ENCODE assay signal across 37 mouse cellular contexts in the genomic region with DNA sequence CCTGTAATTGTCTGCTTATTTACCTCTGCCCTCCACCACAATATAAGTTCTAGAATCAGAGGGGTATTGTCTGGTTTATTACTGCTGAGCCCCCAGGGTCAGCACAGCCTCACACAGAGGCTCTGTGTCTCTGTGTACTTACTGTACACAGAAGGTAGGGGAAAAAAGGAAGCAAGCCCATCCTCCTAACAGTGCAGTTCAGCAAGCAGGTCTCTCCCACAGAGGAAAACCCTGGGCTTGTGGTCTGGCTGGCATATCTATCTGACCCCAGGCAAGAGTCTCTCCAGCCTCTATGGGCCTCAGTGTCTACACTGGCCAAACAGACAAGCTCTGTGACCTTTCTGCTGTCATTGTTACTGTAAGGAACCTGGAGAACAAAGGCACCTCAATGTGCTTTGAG. TPM values are rescaled to one million over a fixed set of nuclear protein-coding genes. Genes with fewer than 3 reads are reported as not detected.
DNase-seq lines count a peak whose midpoint lies in the region; ATAC-seq and TF ChIP-seq lines count a peak whose summit lies in the region.
"Had no signal": no experiment of that assay in that cellular context is flagged by ENCODE, and none has a peak within 500 bp of the region (broad histone marks: within the 10 kb centered on the region; RNA-seq: fewer than 3 reads in every experiment).

No protein-coding gene starts in this region.

- no peaks in the 10 kb centered on the region for H3K9me3 ChIP-seq in forebrain, embryonic 13.5 days (replicated peaks)
- H3K9me3 ChIP-seq in forebrain, embryonic 10.5 days, result no peaks in the 10 kb centered on the region
- no peaks in the 10 kb centered on the region for H3K9me3 ChIP-seq in liver, embryonic 11.5 days (ENCODE audit: control insufficient read depth, low read length)
- no peaks in the 10 kb centered on the region for H3K9me3 ChIP-seq in liver, embryonic 12.5 days (replicated peaks)
- H3K9me3 ChIP-seq in MEL (replicated peaks; ENCODE audit: insufficient read depth, low read length), result no peaks in the 10 kb centered on the region
- no peaks in the 10 kb centered on the region for H3K9me3 ChIP-seq in stomach, embryonic 15.5 days
- H3K9me3 ChIP-seq: embryonic facial prominence, embryonic 15.5 days; forebrain, embryonic 15.5 days; hindbrain, embryonic 10.5 days; liver, embryonic 13.5 days; midbrain, embryonic 10.5 days had no signal

- no peak for TF ChIP-seq POLR2A in MEL (IDR thresholded peaks at IDR 0.05; ENCODE audit: control insufficient read depth in 1 of 2, insufficient read depth in 1 of 2, low read depth in 1 of 2, low read length in 2 of 2, poor library complexity in 1 of 2)

- H3K4me3 ChIP-seq in forebrain, embryonic 13.5 days, result no peak overlapping the region
- no peak overlapping the region for H3K4me3 ChIP-seq in forebrain, embryonic 10.5 days
- no peak overlapping the region for H3K4me3 ChIP-seq in liver, embryonic 11.5 days (ENCODE audit: low read depth, low read length)
- no peak overlapping the region for H3K4me3 ChIP-seq in liver, embryonic 12.5 days
- H3K4me3 ChIP-seq in MEL (ENCODE audit: control insufficient read depth in 1 of 2, insufficient read depth in 1 of 2, low read depth in 2 of 2, low read length in 2 of 2), result no peak overlapping the region
- H3K4me3 ChIP-seq in stomach, embryonic 15.5 days (replicated peaks), result no peak overlapping the region
- H3K4me3 ChIP-seq: embryonic facial prominence, embryonic 15.5 days; forebrain, embryonic 15.5 days; hindbrain, embryonic 10.5 days; liver, embryonic 13.5 days; midbrain, embryonic 10.5 days had no signal

- no peak for ATAC-seq in forebrain, embryonic 13.5 days
- no peak for ATAC-seq in liver, embryonic 11.5 days (replicated peaks; ENCODE audit: low FRiP score)
- no peak for ATAC-seq in liver, embryonic 12.5 days
- ATAC-seq in stomach, embryonic 15.5 days (ENCODE audit: insufficient read depth, low FRiP score, low read depth), result no peak
- ATAC-seq in frontal cortex, adult (ENCODE audit: low TSS enrichment), result no peak
- ATAC-seq: CD4-positive, CD25-positive, alpha-beta regulatory T cell, adult 4 months; forebrain, embryonic 15.5 days; hindbrain, postnatal 0 days; intestine, postnatal 0 days; lung, postnatal 0 days had no signal

- peaks cover 7% of the 10 kb centered on the region for H3K79me2 ChIP-seq in MEL (ENCODE audit: control insufficient read depth, insufficient read depth, low read length, poor library complexity)

- peaks cover 36% of the 10 kb centered on the region; the same call in 1 of the 2 replicates for H3K36me3 ChIP-seq in forebrain, embryonic 13.5 days (ENCODE audit: poor library complexity, severe bottlenecking)
- peaks cover 70% of the 10 kb centered on the region for H3K36me3 ChIP-seq in forebrain, embryonic 10.5 days (replicated peaks)
- H3K36me3 ChIP-seq in liver, embryonic 11.5 days (ENCODE audit: control insufficient read depth, insufficient read depth, low read length), result peaks cover 2% of the 10 kb centered on the region; the same call in 1 of the 2 replicates
- no peaks in the 10 kb centered on the region; the same call in 1 of the 2 replicates for H3K36me3 ChIP-seq in liver, embryonic 12.5 days
- peaks cover 0 to 39% of the 10 kb centered on the region in 2 experiments; a peak in 2 of 4 replicates for H3K36me3 ChIP-seq in MEL (ENCODE audit: control insufficient read depth in 1 of 2, insufficient read depth in 2 of 2, low read length in 2 of 2)
- H3K36me3 ChIP-seq in stomach, embryonic 15.5 days, result no peaks in the 10 kb centered on the region
- H3K36me3 ChIP-seq: embryonic facial prominence, embryonic 15.5 days; liver, embryonic 13.5 days had no signal

- no peaks in the 10 kb centered on the region for H3K27me3 ChIP-seq in forebrain, embryonic 13.5 days
- no peaks in the 10 kb centered on the region for H3K27me3 ChIP-seq in forebrain, embryonic 10.5 days (ENCODE audit: poor library complexity, severe bottlenecking)
- H3K27me3 ChIP-seq in liver, embryonic 11.5 days (replicated peaks; ENCODE audit: control insufficient read depth, insufficient read depth, low read length), result no peaks in the 10 kb centered on the region
- no peaks in the 10 kb centered on the region for H3K27me3 ChIP-seq in liver, embryonic 12.5 days (replicated peaks)
- no peaks in the 10 kb centered on the region for H3K27me3 ChIP-seq in MEL (ENCODE audit: control insufficient read depth in 1 of 2, insufficient read depth in 2 of 2, low read length in 2 of 2)
- H3K27me3 ChIP-seq in stomach, embryonic 15.5 days (replicated peaks), result no peaks in the 10 kb centered on the region
- H3K27me3 ChIP-seq: embryonic facial prominence, embryonic 15.5 days; forebrain, embryonic 15.5 days; liver, embryonic 13.5 days had no signal

- peak overlapping the region; percentile 0; the same call in 1 of the 2 replicates for H3K9ac ChIP-seq in forebrain, embryonic 13.5 days
- 0 out of 2 replicates have a peak overlapping the region, but pooled peaks have one; percentile 15 for H3K9ac ChIP-seq in liver, embryonic 11.5 days (ENCODE audit: low read depth, low read length)
- H3K9ac ChIP-seq in liver, embryonic 12.5 days, result no peak overlapping the region
- H3K9ac ChIP-seq in MEL (ENCODE audit: control insufficient read depth, low read depth, low read length, poor library complexity, severe bottlenecking), result peak overlapping the region; percentile 41
- H3K9ac ChIP-seq in stomach, embryonic 15.5 days, result no peak overlapping the region
- H3K9ac ChIP-seq: embryonic facial prominence, embryonic 15.5 days; forebrain, embryonic 15.5 days; liver, embryonic 13.5 days had no signal

- H3K4me1 ChIP-seq in forebrain, embryonic 13.5 days, result peaks cover 33% of the 10 kb centered on the region
- peaks cover 38% of the 10 kb centered on the region for H3K4me1 ChIP-seq in forebrain, embryonic 10.5 days
- H3K4me1 ChIP-seq in liver, embryonic 11.5 days (replicated peaks; ENCODE audit: control insufficient read depth, insufficient read depth, low read length), result peaks cover 28% of the 10 kb centered on the region
- H3K4me1 ChIP-seq in liver, embryonic 12.5 days, result peaks cover 67% of the 10 kb centered on the region
- H3K4me1 ChIP-seq in MEL (ENCODE audit: control insufficient read depth in 1 of 2, insufficient read depth in 2 of 2, low read length in 2 of 2), result peaks cover 20 to 47% of the 10 kb centered on the region in 2 experiments
- H3K4me1 ChIP-seq in stomach, embryonic 15.5 days, result peaks cover 25% of the 10 kb centered on the region

- 0 out of 4 replicates have a peak, but pooled peaks of 1 of the 2 experiments have one; percentile 6 for TF ChIP-seq EP300 in MEL (IDR thresholded peaks at IDR 0.05; ENCODE audit: low read depth in 1 of 2, low read length in 2 of 2)

- no peak for TF ChIP-seq RAD21 in MEL (IDR thresholded peaks at IDR 0.05; ENCODE audit: low read depth, low read length)

- TF ChIP-seq CTCF in MEL (IDR thresholded peaks at IDR 0.05 in 2 of 3, conservative IDR thresholded peaks at IDR 0.05 in 1 of 3; ENCODE audit: control insufficient read depth in 1 of 3, insufficient read depth in 1 of 3, low read depth in 2 of 3, low read length in 3 of 3, poor library complexity in 1 of 3, severe bottlenecking in 1 of 3), result no peak

- no peak overlapping the region for H3K4me2 ChIP-seq in forebrain, embryonic 13.5 days
- peak overlapping the region; percentile 25 for H3K4me2 ChIP-seq in liver, embryonic 11.5 days
- no peak overlapping the region for H3K4me2 ChIP-seq in liver, embryonic 12.5 days
- no peak overlapping the region for H3K4me2 ChIP-seq in stomach, embryonic 15.5 days
- H3K4me2 ChIP-seq: embryonic facial prominence, embryonic 15.5 days; forebrain, embryonic 15.5 days; liver, embryonic 13.5 days had no signal

- H3K27ac ChIP-seq in forebrain, embryonic 13.5 days, result no peak overlapping the region
- H3K27ac ChIP-seq in forebrain, embryonic 10.5 days, result no peak overlapping the region
- H3K27ac ChIP-seq in liver, embryonic 11.5 days (ENCODE audit: low read depth, low read length), result no peak overlapping the region
- no peak overlapping the region for H3K27ac ChIP-seq in liver, embryonic 12.5 days
- peak overlapping the region; percentile 66 for H3K27ac ChIP-seq in MEL (ENCODE audit: control insufficient read depth, low read depth, low read length)
- H3K27ac ChIP-seq in stomach, embryonic 15.5 days, result peak overlapping the region; percentile 17; the same call in 1 of the 2 replicates
- H3K27ac ChIP-seq: embryonic facial prominence, embryonic 15.5 days; forebrain, embryonic 15.5 days; hindbrain, embryonic 10.5 days; hindbrain, postnatal 0 days; liver, embryonic 13.5 days; midbrain, embryonic 10.5 days had no signal

- no peak for DNase-seq in forebrain, embryonic 10.5 days (ENCODE audit: extremely low spot score, low spot score)
- DNase-seq in liver, embryonic 11.5 days (ENCODE audit: low spot score), result no peak
- peak; percentile 57 for DNase-seq in MEL (ENCODE audit: low read depth, low spot score)
- DNase-seq: adrenal gland, postnatal 25 days; cerebellum, adult 11-12 months; cerebellum, adult 9-11 months; gastrocnemius, postnatal 10 days; heart, postnatal 14 days; kidney, adult 9 months; kidney, postnatal 10 days; layer of hippocampus, adult 9-11 months; liver, embryonic 13.5 days; lung, adult 18-20 months; lung, postnatal 4 days; retina, postnatal 1 day; right cerebral cortex, postnatal 14 days had no signal

RNA-seq across cellular contexts. Expression of a gene that starts 6.3 kb away (rescaled TPM):
- polyA plus RNA-seq in forebrain, embryonic 13.5 days (2015; fragmentation: Nextera tagmentation; extraction: Ambion mirVana), result 27.0 and 30.0 TPM in 2 replicates
- polyA plus RNA-seq in forebrain, embryonic 10.5 days (2016; fragmentation: Nextera tagmentation; extraction: Ambion mirVana), result 2.6 and 2.9 TPM in 2 replicates
- 0.21 TPM in 1 of 2 replicates, not detected in the other for polyA plus RNA-seq in liver, embryonic 11.5 days (2014; fragmentation: Nextera tagmentation; extraction: Ambion mirVana)
- not detected in 2 replicates for polyA plus RNA-seq in liver, embryonic 12.5 days (2016; fragmentation: Nextera tagmentation; extraction: Ambion mirVana)
- total RNA-seq in MEL (2012; rRNA removed), result 1.7 TPM in 2 replicates
- polyA plus RNA-seq in MEL (2012; ENCODE audit: insufficient read depth in 1 of 2, insufficient read length in 2 of 2, low read depth in 1 of 2, low replicate concordance in 2 of 2, missing spikeins in 1 of 2), result under 1 TPM in 1 of 2 experiments, not detected in 1; 0.50 TPM
- 0.73 and 0.74 TPM in 2 replicates for polyA plus RNA-seq in stomach, embryonic 15.5 days (2015; fragmentation: Nextera tagmentation; extraction: Ambion mirVana)
- total RNA-seq: common myeloid progenitor, adult 5-6 weeks; granulocyte monocyte progenitor cell, adult 5-6 weeks had no signal
- polyA plus RNA-seq: CD4-positive, CD25-positive, alpha-beta regulatory T cell, adult 4 months; limb, embryonic 11.5 days had no signal

RNA-seq across cellular contexts. Expression of a gene that starts 11.5 kb away (rescaled TPM):
- polyA plus RNA-seq in forebrain, embryonic 13.5 days (2015; fragmentation: Nextera tagmentation; extraction: Ambion mirVana), result 246 and 258 TPM in 2 replicates
- polyA plus RNA-seq in forebrain, embryonic 10.5 days (2016; fragmentation: Nextera tagmentation; extraction: Ambion mirVana), result 413 and 423 TPM in 2 replicates
- polyA plus RNA-seq in liver, embryonic 11.5 days (2014; fragmentation: Nextera tagmentation; extraction: Ambion mirVana), result 266 and 269 TPM in 2 replicates
- 191 and 205 TPM in 2 replicates for polyA plus RNA-seq in liver, embryonic 12.5 days (2016; fragmentation: Nextera tagmentation; extraction: Ambion mirVana)
- total RNA-seq in MEL (2012; rRNA removed), result 255 and 257 TPM in 2 replicates
- polyA plus RNA-seq in MEL (2012; ENCODE audit: insufficient read depth in 1 of 2, insufficient read length in 2 of 2, low read depth in 1 of 2, low replicate concordance in 2 of 2, missing spikeins in 1 of 2), result 100 to 1,000 TPM; 265 to 540 TPM
- polyA plus RNA-seq in stomach, embryonic 15.5 days (2015; fragmentation: Nextera tagmentation; extraction: Ambion mirVana), result 237 and 240 TPM in 2 replicates

RNA-seq across cellular contexts. Expression of a gene that starts 22.5 kb away (rescaled TPM):
- polyA plus RNA-seq in forebrain, embryonic 13.5 days (2015; fragmentation: Nextera tagmentation; extraction: Ambion mirVana), result 0.43 and 0.55 TPM in 2 replicates
- 0.32 and 0.61 TPM in 2 replicates for polyA plus RNA-seq in forebrain, embryonic 10.5 days (2016; fragmentation: Nextera tagmentation; extraction: Ambion mirVana)
- 0.22 and 0.55 TPM in 2 replicates for polyA plus RNA-seq in liver, embryonic 11.5 days (2014; fragmentation: Nextera tagmentation; extraction: Ambion mirVana)
- polyA plus RNA-seq in liver, embryonic 12.5 days (2016; fragmentation: Nextera tagmentation; extraction: Ambion mirVana), result 0.33 and 0.50 TPM in 2 replicates
- 0.12 and 0.13 TPM in 2 replicates for total RNA-seq in MEL (2012; rRNA removed)
- polyA plus RNA-seq in MEL (2012; ENCODE audit: insufficient read depth in 1 of 2, insufficient read length in 2 of 2, low read depth in 1 of 2, low replicate concordance in 2 of 2, missing spikeins in 1 of 2), result under 1 TPM in 1 of 2 experiments, not detected in 1; 0.15 TPM
- polyA plus RNA-seq in stomach, embryonic 15.5 days (2015; fragmentation: Nextera tagmentation; extraction: Ambion mirVana), result 0.46 and 0.66 TPM in 2 replicates
- total RNA-seq: common myeloid progenitor, adult 5-6 weeks had no signal

RNA-seq across cellular contexts. Expression of a gene that starts 27.0 kb away (rescaled TPM):
- polyA plus RNA-seq in forebrain, embryonic 13.5 days (2015; fragmentation: Nextera tagmentation; extraction: Ambion mirVana), result 124 and 143 TPM in 2 replicates
- polyA plus RNA-seq in forebrain, embryonic 10.5 days (2016; fragmentation: Nextera tagmentation; extraction: Ambion mirVana), result 28.9 and 35.0 TPM in 2 replicates
- 49.1 and 52.2 TPM in 2 replicates for polyA plus RNA-seq in liver, embryonic 11.5 days (2014; fragmentation: Nextera tagmentation; extraction: Ambion mirVana)
- polyA plus RNA-seq in liver, embryonic 12.5 days (2016; fragmentation: Nextera tagmentation; extraction: Ambion mirVana), result 77.2 and 78.5 TPM in 2 replicates
- total RNA-seq in MEL (2012; rRNA removed), result 2.1 and 2.7 TPM in 2 replicates
- 10 to 100 TPM in 1 of 2 experiments, not detected in 1; 12.6 TPM for polyA plus RNA-seq in MEL (2012; ENCODE audit: insufficient read depth in 1 of 2, insufficient read length in 2 of 2, low read depth in 1 of 2, low replicate concordance in 2 of 2, missing spikeins in 1 of 2)
- 81.9 and 93.0 TPM in 2 replicates for polyA plus RNA-seq in stomach, embryonic 15.5 days (2015; fragmentation: Nextera tagmentation; extraction: Ambion mirVana)

RNA-seq across cellular contexts. Expression of a gene that starts 27.7 kb away (rescaled TPM):
- not detected in 2 replicates for polyA plus RNA-seq in forebrain, embryonic 13.5 days (2015; fragmentation: Nextera tagmentation; extraction: Ambion mirVana)
- not detected in 2 replicates for polyA plus RNA-seq in forebrain, embryonic 10.5 days (2016; fragmentation: Nextera tagmentation; extraction: Ambion mirVana)
- not detected in 2 replicates for polyA plus RNA-seq in liver, embryonic 11.5 days (2014; fragmentation: Nextera tagmentation; extraction: Ambion mirVana)
- not detected in 2 replicates for polyA plus RNA-seq in liver, embryonic 12.5 days (2016; fragmentation: Nextera tagmentation; extraction: Ambion mirVana)
- not detected in 2 replicates for total RNA-seq in MEL (2012; rRNA removed)
- polyA plus RNA-seq in MEL (2012; ENCODE audit: insufficient read depth in 1 of 2, insufficient read length in 2 of 2, low read depth in 1 of 2, low replicate concordance in 2 of 2, missing spikeins in 1 of 2), result not detected
- not detected in 2 replicates for polyA plus RNA-seq in stomach, embryonic 15.5 days (2015; fragmentation: Nextera tagmentation; extraction: Ambion mirVana)
- total RNA-seq: adrenal gland, adult 18-20 months; adrenal gland, postnatal 25 days; common myeloid progenitor, adult 5-6 weeks; gastrocnemius, postnatal 10 days; granulocyte monocyte progenitor cell, adult 5-6 weeks; heart, postnatal 14 days; hindbrain, postnatal 0 days; left cerebral cortex, postnatal 10 days; midbrain, postnatal 0 days had no signal
- polyA plus RNA-seq: CD4-positive, CD25-positive, alpha-beta regulatory T cell, adult 4 months; embryonic facial prominence, embryonic 15.5 days; forebrain, embryonic 15.5 days; heart, embryonic 14.5 days; hindbrain, embryonic 10.5 days; intestine, postnatal 0 days; limb, embryonic 11.5 days; liver, embryonic 13.5 days; lung, postnatal 0 days; midbrain, embryonic 10.5 days; neural tube, embryonic 14.5 days; small intestine, adult 2 months had no signal

Comparison
In these comparisons a context has a peak if more than half of its experiments do, and no peak if none do; other contexts are left out.
1. H3K9ac ChIP-seq: peak in forebrain, embryonic 13.5 days (single experiment), liver, embryonic 11.5 days (single experiment) and MEL (single experiment); none in liver, embryonic 12.5 days (single experiment) and stomach, embryonic 15.5 days (single experiment).
2. H3K27ac ChIP-seq: peak in MEL (single experiment) and stomach, embryonic 15.5 days (single experiment); none in forebrain, embryonic 13.5 days (single experiment), forebrain, embryonic 10.5 days (single experiment), liver, embryonic 11.5 days (single experiment) and liver, embryonic 12.5 days (single experiment).